Mouse (Mus musculus) testis, adult 2 months (tissue): Measurements from ENCODE around the gene Tmem126b.

Experiments
- CTCF ChIP-seq: fragments of 200-500 bp; IDR thresholded peaks from 2 replicates; pipeline ENCODE4 v1.5.1; 2012; ENCODE audit warnings: low read depth, mild to moderate bottlenecking, inconsistent platforms, low read length, moderate library complexity; ENCODE audit not compliant: control insufficient read depth, insufficient read depth, insufficient replicate concordance
- POLR2A ChIP-seq: fragments of 200-500 bp; IDR thresholded peaks from 2 replicates; pipeline ENCODE4 v1.6.1; 2012; ENCODE audit warnings: low read depth, mild to moderate bottlenecking, inconsistent platforms, low read length, moderate library complexity; ENCODE audit not compliant: control insufficient read depth

- TF ChIP-seq CTCF (no peak), POLR2A (no peak)
These were observed 36.5 kb upstream of the Tmem126b start for GRCm38 (mm10) chr7:90512293-90512692.
